Mouse (Mus musculus) kidney, adult 2 months (tissue): ENCODE data around the gene Fzr1.

Experiments
- CTCF ChIP-seq: fragments of 200-500 bp; conservative IDR thresholded peaks from 2 replicates; pipeline ENCODE4 v1.5.1; 2011; ENCODE audit warnings: low read depth, mild to moderate bottlenecking, control low read depth, low read length, moderate library complexity, mixed read lengths; ENCODE audit not compliant: insufficient read depth, insufficient read length
- POLR2A ChIP-seq: fragments of 200-500 bp; IDR thresholded peaks from one replicate; pipeline ENCODE4 v1.6.1; 2011; ENCODE audit warnings: low read depth, low read length, control low read depth

- TF ChIP-seq CTCF (no peak), POLR2A (no peak)
Measured at GRCm38 (mm10) chr10:81329194-81329975, 48.9 kb downstream of the Fzr1 start.
